Mouse (Mus musculus): ENCODE measurements at regions not wholly inside any gene's neighbourhood (a gene's known extent, or its start where the extent isn't known, plus 50 kb on each side); places are given as distances from the start of the nearest gene placed in this dataset.

- no peak for TF ChIP-seq CTCF (conservative IDR thresholded peaks at IDR 0.05; ENCODE audit: insufficient read depth, insufficient read length, low read depth, low read length)
- no peak for TF ChIP-seq POLR2A (IDR thresholded peaks at IDR 0.05; ENCODE audit: low read depth, low read length)
Measured at GRCm38 (mm10) chr16:12880481-12880880, 229.0 kb upstream of the Ercc4 start.
